In genomic region chr13:43447721-43448120, GRCm38 (mm10) we compare ENCODE assay signal across 17 mouse cellular contexts. TPM values are rescaled to one million over a fixed set of nuclear protein-coding genes. Genes with fewer than 3 reads are reported as not detected.
A peak's percentile ranks its signal among the peaks of the same experiment; 100 is the strongest.
DNase-seq lines count a peak whose midpoint lies in the region; TF ChIP-seq lines count a peak whose summit lies in the region.
"Had no signal": no experiment of that assay in that cellular context is flagged by ENCODE, and none has a peak within 500 bp of the region (broad histone marks: within the 10 kb centered on the region; RNA-seq: fewer than 3 reads in every experiment).

No protein-coding gene starts in this region.

- no peak overlapping the region for H3K27ac ChIP-seq in CH12.LX (ENCODE audit: insufficient read depth, low read depth)

- TF ChIP-seq RAD21 in CH12.LX (IDR thresholded peaks at IDR 0.05; ENCODE audit: low read depth, low read length) = no peak

- no peak overlapping the region for H3K9ac ChIP-seq in CH12.LX (ENCODE audit: insufficient read depth, low read depth)

- in situ Hi-C loops in CH12.LX (cut with MboI; ENCODE audit: low pct_ligation_motif_present, low pct_unique_long_range_greater_than_20kb, low sequenced_read_pairs) = no loop called here

- dilution Hi-C loops in CH12.LX (cut with MboI; ENCODE audit: extremely low pct_ligation_motif_present, extremely low pct_unique_long_range_greater_than_20kb, low sequenced_read_pairs) = no loop called here

- no peaks in the 10 kb centered on the region for H3K27me3 ChIP-seq in CH12.LX (replicated peaks)
- H3K27me3 ChIP-seq: Patski had no signal

- H3K4me2 ChIP-seq in CH12.LX (ENCODE audit: insufficient read depth, low read depth, poor library complexity, severe bottlenecking) = 0 out of 2 replicates have a peak overlapping the region, but pooled peaks have one; percentile 25

- no peak for TF ChIP-seq EP300 in CH12.LX (IDR thresholded peaks at IDR 0.05; ENCODE audit: low read length)

- H3K79me2 ChIP-seq in CH12.LX (replicated peaks; ENCODE audit: control insufficient read depth, extremely low read depth, insufficient read depth, poor library complexity, severe bottlenecking) = peaks cover 26% of the 10 kb centered on the region

- peak overlapping the region in 1 of 3 experiments; percentile 43 for H3K4me3 ChIP-seq in CH12.LX (replicated peaks in 1 of 3; ENCODE audit: low read depth in 2 of 3, low read length in 2 of 3, poor library complexity in 1 of 3)

- no peaks in the 10 kb centered on the region for H3K36me3 ChIP-seq in CH12.LX (replicated peaks in 1 of 2; ENCODE audit: control insufficient read depth in 1 of 2, insufficient read depth in 1 of 2, low read length in 1 of 2)

- no peak for TF ChIP-seq POLR2A in CH12.LX (IDR thresholded peaks at IDR 0.05; ENCODE audit: low read depth, low read length)

- H3K9me3 ChIP-seq in CH12.LX (replicated peaks; ENCODE audit: low read length) = no peaks in the 10 kb centered on the region
- H3K9me3 ChIP-seq: G1E had no signal

- TF ChIP-seq CTCF in CH12.LX (conservative IDR thresholded peaks at IDR 0.05 in 1 of 2, IDR thresholded peaks at IDR 0.05 in 1 of 2; ENCODE audit: low read depth in 2 of 2, low read length in 2 of 2) = no peak

- peaks cover 17 to 80% of the 10 kb centered on the region in 2 experiments for H3K4me1 ChIP-seq in CH12.LX (ENCODE audit: control insufficient read depth in 1 of 2, insufficient read depth in 2 of 2)

- peak; percentile 49 for DNase-seq in heart, adult 11 months
- no peak for DNase-seq in heart, adult 18-20 months
- DNase-seq in CH12.LX (ENCODE audit: extremely low read depth) = no peak
- no peak for DNase-seq in gastrocnemius, postnatal 25 days
- DNase-seq: adrenal gland, adult 2 months; adrenal gland, adult 8-10 months; adrenal gland, postnatal 10 days; adrenal gland, postnatal 14 days; adrenal gland, postnatal 25 days; adrenal gland, postnatal 36 days; B cell, adult 2 months; cerebellum, adult 11 months; cerebellum, adult 11-12 months; cerebellum, adult 18-20 months; cerebellum, adult 2 months had no signal

TF ChIP-seq in CH12.LX, 34 proteins besides CTCF, POLR2A, EP300 and RAD21:
- TF ChIP-seq MAX (IDR thresholded peaks at IDR 0.05; ENCODE audit: low read length) (peak; percentile 51; the same call in 1 of the 2 replicates), ZNF384 (IDR thresholded peaks at IDR 0.05; ENCODE audit: low read depth, low read length) (no peak), MYC (IDR thresholded peaks at IDR 0.05; ENCODE audit: low read depth, low read length) (peak; percentile 71; the same call in 1 of the 2 replicates)

RNA-seq across cellular contexts. Expression of gene Ranbp9, which starts 33.4 kb away (rescaled TPM):
- total RNA-seq in heart, adult 18-20 months (2021) = 10 to 100 TPM; 40.5 to 45.0 TPM
- 22.0 and 23.3 TPM in 2 replicates for total RNA-seq in CH12.LX (2012; rRNA removed)
- total RNA-seq in CH12.LX (2014; rRNA removed) = 27.4 and 31.8 TPM in 2 replicates
- polyA plus RNA-seq in CH12.LX (2012; ENCODE audit: insufficient read length, low read depth) = 33.3 and 37.6 TPM in 2 replicates
- total RNA-seq in gastrocnemius, postnatal 25 days (2021) = 10 to 100 TPM; 34.0 to 38.1 TPM

RNA-seq across cellular contexts. Expression of gene Nol7, which starts 49.5 kb away (rescaled TPM):
- total RNA-seq in heart, adult 18-20 months (2021) = 100 to 1,000 TPM; 108 to 114 TPM
- total RNA-seq in CH12.LX (2012; rRNA removed) (165 and 167 TPM in 2 replicates), CH12.LX (2014; rRNA removed) (260 and 278 TPM in 2 replicates)
- 317 and 329 TPM in 2 replicates for polyA plus RNA-seq in CH12.LX (2012; ENCODE audit: insufficient read length, low read depth)
- total RNA-seq in gastrocnemius, postnatal 25 days (2021) = 100 to 1,000 TPM; 108 to 109 TPM
